Mouse (Mus musculus): ENCODE data around the gene Smtnl2.

DNA sequence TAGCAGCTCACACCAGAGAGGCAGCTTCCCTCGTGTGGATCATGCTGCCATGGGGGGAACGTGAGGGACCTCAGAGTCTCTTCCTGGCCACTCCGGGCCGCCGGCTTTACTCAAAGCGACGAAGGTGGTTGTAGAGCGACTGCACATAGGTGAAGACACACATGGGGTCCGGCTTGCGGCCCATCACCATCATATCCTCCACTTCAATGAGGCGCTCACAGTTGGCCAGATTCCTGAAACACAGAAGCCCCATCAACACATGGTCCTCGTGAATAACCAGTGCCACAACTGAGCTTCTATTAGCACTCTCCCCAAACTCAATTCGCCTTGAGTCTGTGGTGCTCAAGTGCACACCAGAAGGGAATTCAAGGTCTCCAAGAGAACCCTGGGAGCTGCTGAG, 20.3 kb downstream of the Smtnl2 start:
- TF ChIP-seq CTCF (IDR thresholded peaks at IDR 0.05; ENCODE audit: borderline replicate concordance, control insufficient read depth, extremely low read depth, insufficient read depth, low read length, poor library complexity) (no peak), POLR2A (IDR thresholded peaks at IDR 0.05; ENCODE audit: control insufficient read depth, extremely low read depth, insufficient read depth, low read length, poor library complexity) (no peak)

All from thymus, adult 2 months (tissue).